Mouse (Mus musculus) macrophage (primary cell): ENCODE data around the gene Shisa3. TPM values are rescaled to one million over a fixed set of nuclear protein-coding genes. Genes with fewer than 3 reads are reported as not detected.

Experiments used
- H3K27ac ChIP-seq: fragments of 350-480 bp; formaldehyde crosslinking; 2 replicates; pipeline ENCODE4 v1.9.0; 2021
- H3K36me3 ChIP-seq: fragments of 350-480 bp; formaldehyde crosslinking; 2 replicates; pipeline ENCODE4 v1.9.0; 2021; ENCODE audit errors: inconsistent target
- H3K4me3 ChIP-seq: fragments of 350-480 bp; formaldehyde crosslinking; 2 replicates; pipeline ENCODE4 v1.9.0; 2021; ENCODE audit errors: inconsistent target
- H3K79me2 ChIP-seq: fragments of 350-480 bp; formaldehyde crosslinking; 2 replicates; pipeline ENCODE4 v1.9.0; 2021; ENCODE audit errors: inconsistent target
- WGBS: methylation state at CpG from one replicate; pipeline ENCODE4 v1.1.7; 2026; ENCODE audit warnings: inconsistent platforms; ENCODE audit not compliant: missing documents; 5-methylcytosine and 5-hydroxymethylcytosine counted together
- polyA plus RNA-seq: library from polyadenylated mRNA; stranded (reverse); fragments of 250-400 nt; gene quantifications from 3 replicates; pipeline ENCODE4 v1.2.4, GENCODE M21; 2018; ENCODE audit warnings: inconsistent platforms

Shisa3 gene
- polyA plus RNA-seq, 1 experiment from 2014 or later, result not detected

DNA sequence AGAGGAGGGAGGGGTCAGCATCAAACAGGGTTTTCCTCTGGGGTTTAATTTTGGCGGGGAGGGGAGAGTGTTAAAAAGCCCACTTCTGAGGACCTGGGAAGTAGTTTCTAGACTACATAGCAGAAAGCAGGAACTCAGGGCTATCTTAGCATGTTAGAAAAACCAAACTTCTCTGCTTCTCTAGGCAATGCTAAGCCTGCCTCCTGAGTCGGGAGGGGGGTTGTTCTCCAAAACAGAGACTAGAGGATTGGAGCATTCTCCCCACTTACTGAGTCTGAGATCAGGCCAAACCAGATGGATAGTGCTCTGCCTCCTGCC is 1.8 kb downstream of the Shisa3 start:
- Histone ChIP-seq H3K27ac (no peak overlapping the region), H3K36me3 (no peaks in the 10 kb centered on the region), H3K79me2 (no peaks in the 10 kb centered on the region), H3K4me3 (no peak overlapping the region)
- 47% methylated on average over 2 of the region's 2 CpGs for WGBS

DNA sequence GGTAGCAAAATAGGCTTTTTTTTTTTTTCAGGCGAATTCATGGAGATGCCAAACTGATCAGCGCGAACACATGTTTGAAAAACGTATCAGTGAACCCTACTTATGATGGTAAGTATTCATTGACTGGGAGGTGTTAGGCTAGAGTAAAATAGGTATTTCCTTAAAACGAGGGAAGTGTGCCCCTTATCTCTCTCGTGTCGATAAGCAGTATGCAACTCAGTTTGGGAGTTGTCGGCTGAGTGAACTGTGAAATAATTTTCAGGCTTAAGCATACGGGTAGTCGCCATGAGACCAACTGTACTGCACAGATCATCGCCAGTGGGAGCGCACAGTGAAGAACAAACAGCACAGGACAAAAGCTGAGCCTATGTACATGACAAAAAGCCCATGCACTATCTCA is 13.5 kb downstream of the Shisa3 start:
- Histone ChIP-seq H3K27ac (no peak overlapping the region), H3K79me2 (no peaks in the 10 kb centered on the region), H3K4me3 (no peak overlapping the region), H3K36me3 (peaks cover 51% of the 10 kb centered on the region)
- 93% methylated on average over 12 of the region's 12 CpGs for WGBS

DNA sequence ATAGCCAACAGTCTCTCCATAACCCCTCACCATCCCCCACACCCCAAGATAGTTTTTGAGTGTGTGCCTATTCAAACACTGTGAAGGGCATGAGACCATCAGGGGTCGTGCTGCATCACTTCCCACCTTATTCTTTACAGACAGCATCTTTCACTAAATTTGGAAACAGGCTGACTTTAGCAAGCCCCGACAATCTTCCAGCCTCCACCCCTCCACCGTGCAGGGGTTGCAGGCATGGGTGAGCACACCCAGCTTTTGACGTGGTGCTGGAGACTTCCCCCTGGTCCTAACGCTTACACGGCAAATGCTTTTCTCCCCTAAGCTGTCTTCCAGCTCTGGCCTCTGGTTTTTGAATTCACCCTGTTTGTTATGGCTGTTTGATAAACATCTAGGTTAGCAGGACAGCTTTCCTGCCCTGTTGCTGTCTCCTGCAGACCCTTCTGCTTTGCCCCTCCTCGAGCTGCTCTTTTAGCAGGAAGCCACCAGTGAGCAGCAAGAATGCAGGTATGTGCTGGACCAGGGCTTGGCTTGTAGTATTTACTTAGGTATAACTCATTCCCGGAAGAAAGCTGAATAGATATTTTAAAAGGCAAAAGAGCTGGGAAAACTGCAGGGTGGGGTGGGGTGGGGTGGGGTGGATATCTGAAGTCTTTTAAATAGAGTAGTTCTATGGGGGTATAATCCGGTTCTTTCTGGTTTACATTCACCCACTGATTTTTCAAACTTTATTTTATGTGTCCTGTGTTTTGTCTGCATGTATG is 20.7 kb downstream of the Shisa3 start:
- Histone ChIP-seq H3K79me2 (no peaks in the 10 kb centered on the region), H3K36me3 (peaks cover 41% of the 10 kb centered on the region), H3K4me3 (no peak overlapping the region), H3K27ac (no peak overlapping the region)
- 96% methylated on average over 9 of the region's 9 CpGs for WGBS

DNA sequence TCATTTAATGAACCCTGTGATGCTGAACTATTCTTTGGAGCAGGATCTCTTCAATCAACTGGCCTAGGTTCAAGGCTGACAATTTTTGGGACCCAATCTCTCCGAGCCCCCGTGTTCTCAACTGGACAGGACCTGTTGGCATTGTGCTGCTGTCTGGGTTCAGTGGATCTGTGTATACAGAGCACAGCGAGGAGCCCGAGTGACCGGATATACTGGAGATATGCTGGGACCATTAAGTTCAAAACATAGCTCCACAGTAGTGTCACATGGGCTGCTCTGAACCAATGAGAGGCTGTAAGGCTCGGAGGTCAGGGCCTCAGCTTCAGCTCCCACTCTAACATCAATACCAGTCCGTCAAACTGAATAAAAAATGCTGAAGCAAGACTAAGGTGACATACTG is 21.8 kb downstream of the Shisa3 start:
- Histone ChIP-seq H3K27ac (no peak overlapping the region), H3K79me2 (no peaks in the 10 kb centered on the region), H3K4me3 (no peak overlapping the region), H3K36me3 (peaks cover 30% of the 10 kb centered on the region)
- WGBS, result 92% methylated on average over 7 of the region's 7 CpGs

GRCm38 (mm10) chr5:67629861-67630260 is 22.2 kb downstream of the Shisa3 start:
- Histone ChIP-seq H3K79me2 (no peaks in the 10 kb centered on the region), H3K4me3 (no peak overlapping the region), H3K36me3 (peaks cover 26% of the 10 kb centered on the region; the same call in 1 of the 2 replicates), H3K27ac (no peak overlapping the region)
- WGBS, result 97% methylated on average over 6 of the region's 6 CpGs

DNA sequence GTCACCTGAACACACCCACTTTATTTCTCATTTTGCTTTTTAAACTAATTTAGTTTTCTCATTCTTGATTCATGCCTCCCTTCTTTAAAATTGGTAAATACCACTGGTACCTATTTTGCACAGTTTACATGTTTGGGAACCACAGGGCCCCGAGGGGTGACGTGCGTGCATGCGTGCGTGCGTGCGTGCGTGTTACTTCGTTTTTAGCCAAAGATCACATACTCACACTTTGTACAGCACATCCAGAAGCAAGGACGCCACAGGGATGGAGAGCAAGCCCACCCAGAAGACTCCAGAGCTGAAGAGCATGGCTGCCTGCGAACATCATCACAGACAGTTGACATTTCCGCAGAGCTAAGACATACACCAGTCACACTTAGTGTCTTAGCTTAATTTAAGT is 23.6 kb downstream of the Shisa3 start:
- Histone ChIP-seq H3K27ac (no peak overlapping the region), H3K79me2 (no peaks in the 10 kb centered on the region), H3K4me3 (no peak overlapping the region), H3K36me3 (peaks cover 25% of the 10 kb centered on the region; the same call in 1 of the 2 replicates)
- WGBS, result over 99% methylated on average over 12 of the region's 12 CpGs

DNA sequence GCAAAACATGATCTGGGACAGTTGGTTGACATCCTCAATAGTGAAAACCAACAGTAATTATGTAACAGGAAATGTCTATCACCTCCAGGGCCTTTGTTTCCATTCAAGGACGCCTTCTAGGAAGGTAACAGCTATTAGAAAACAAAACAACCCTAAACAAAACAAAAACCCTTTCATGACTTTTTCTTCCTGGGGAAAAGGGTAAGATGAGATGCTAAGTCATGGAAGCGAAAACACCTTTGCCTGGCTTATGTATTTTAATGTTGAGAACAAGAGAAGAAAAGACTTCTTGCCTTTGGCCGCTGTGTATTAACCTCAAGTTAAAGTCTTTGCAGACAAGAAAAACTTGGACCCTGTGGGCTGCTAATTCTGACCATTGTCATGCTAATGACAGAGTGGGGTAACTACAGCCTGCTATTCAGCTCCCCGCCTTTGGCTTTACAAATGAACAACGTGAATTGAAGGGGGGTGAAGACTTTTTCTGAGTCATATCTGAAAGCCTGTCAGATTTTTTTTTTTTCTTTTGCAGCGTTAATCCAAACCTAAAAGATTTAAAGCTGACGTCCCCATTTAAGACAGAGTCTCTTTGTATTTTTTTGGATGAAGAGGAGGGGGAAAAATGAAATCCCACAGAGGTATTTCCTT is 25.6 kb downstream of the Shisa3 start:
- Histone ChIP-seq H3K36me3 (peaks cover 27% of the 10 kb centered on the region; the same call in 1 of the 2 replicates), H3K27ac (no peak overlapping the region), H3K4me3 (no peak overlapping the region), H3K79me2 (no peaks in the 10 kb centered on the region)
- 74% methylated on average over 7 of the region's 7 CpGs for WGBS

DNA sequence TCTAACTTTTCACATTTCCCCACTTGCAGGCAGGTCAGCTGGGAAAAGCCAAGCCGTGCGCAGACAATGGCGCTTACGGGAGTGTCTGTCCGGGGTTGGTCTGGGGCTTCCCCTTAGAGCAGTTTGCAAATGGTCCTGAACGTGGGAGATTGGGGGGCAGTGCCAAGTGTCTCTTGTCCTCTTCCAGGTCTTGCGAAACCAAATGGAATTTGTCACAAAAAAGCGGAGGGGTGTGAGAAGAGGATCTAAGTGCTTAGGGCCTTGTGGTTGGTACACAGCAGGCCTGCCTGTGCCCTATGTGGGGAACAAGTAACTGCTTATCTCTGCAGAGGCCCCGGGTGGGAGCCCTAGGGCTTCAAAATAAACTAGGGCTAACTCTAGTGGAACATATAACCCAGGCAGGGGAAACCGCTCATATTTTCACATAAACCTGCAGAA is 26.2 kb downstream of the Shisa3 start:
- H3K27ac ChIP-seq, result no peak overlapping the region
- WGBS, result 63% methylated on average over 10 of the region's 10 CpGs
- H3K79me2 ChIP-seq, result no peaks in the 10 kb centered on the region
- peaks cover 27% of the 10 kb centered on the region; the same call in 1 of the 2 replicates for H3K36me3 ChIP-seq
- no peak overlapping the region for H3K4me3 ChIP-seq

- Histone ChIP-seq H3K36me3 (peaks cover 26% of the 10 kb centered on the region; the same call in 1 of the 2 replicates), H3K79me2 (no peaks in the 10 kb centered on the region), H3K27ac (no peak overlapping the region), H3K4me3 (no peak overlapping the region)
- WGBS, result 90% methylated on average over 3 of the region's 3 CpGs
Measured at GRCm38 (mm10) chr5:67634339-67634738, 26.7 kb downstream of the Shisa3 start.

GRCm38 (mm10) chr5:67640596-67641312 is 33.1 kb downstream of the Shisa3 start:
- H3K36me3 ChIP-seq, result peaks cover 48% of the 10 kb centered on the region; the same call in 1 of the 2 replicates

GRCm38 (mm10) chr5:67641406-67642120 is 33.9 kb downstream of the Shisa3 start:
- H3K36me3 ChIP-seq, result peaks cover 47% of the 10 kb centered on the region; the same call in 1 of the 2 replicates
- no peak overlapping the region for H3K4me3 ChIP-seq
- no peaks in the 10 kb centered on the region for H3K79me2 ChIP-seq
- WGBS, result 92% methylated on average over 8 of the region's 8 CpGs
- H3K27ac ChIP-seq, result no peak overlapping the region

More at GRCm38 (mm10) chr5:67640596-67641312, 33.1 kb downstream of the Shisa3 start:
- H3K4me3 ChIP-seq, result no peak overlapping the region
- no peak overlapping the region for H3K27ac ChIP-seq
- WGBS, result 89% methylated on average over 8 of the region's 8 CpGs
- H3K79me2 ChIP-seq, result no peaks in the 10 kb centered on the region

DNA sequence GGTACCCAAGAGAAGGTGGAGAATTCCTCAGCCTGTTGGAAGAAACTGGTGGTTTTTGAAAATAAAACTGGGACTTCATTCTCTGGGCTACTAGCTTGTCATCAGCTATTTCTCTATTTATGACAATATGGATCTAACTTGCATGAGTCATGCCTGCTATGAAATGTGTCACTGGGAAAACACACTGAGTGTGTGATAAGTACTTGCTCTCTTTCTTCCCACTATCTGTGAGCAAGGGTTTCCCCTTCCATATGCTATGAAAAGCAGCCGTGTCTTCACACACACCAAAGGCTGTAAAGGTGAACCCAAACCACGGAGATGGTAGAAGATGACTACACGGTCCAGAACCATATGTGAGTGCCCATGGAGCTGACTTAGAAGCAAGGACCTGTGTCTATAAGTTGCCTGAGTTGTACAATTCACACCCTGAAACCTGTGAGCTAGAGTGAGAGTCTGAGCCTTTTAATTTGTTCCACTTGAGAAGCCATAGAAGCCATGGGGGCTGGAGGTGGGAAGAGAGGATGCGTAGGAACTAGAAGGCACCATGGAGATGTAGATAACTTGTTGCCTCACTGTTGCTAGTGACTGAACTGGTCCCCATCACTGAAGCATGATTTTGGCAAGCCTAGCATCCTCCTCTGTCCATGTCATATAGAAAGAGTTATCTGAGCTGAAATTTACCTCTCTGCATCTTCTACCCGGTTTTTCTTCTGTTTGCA is 36.0 kb downstream of the Shisa3 start:
- no peaks in the 10 kb centered on the region for H3K79me2 ChIP-seq
- 96% methylated on average over 5 of the region's 5 CpGs for WGBS
- H3K27ac ChIP-seq, result no peak overlapping the region
- H3K4me3 ChIP-seq, result no peak overlapping the region
- H3K36me3 ChIP-seq, result peaks cover 56% of the 10 kb centered on the region; the same call in 1 of the 2 replicates

DNA sequence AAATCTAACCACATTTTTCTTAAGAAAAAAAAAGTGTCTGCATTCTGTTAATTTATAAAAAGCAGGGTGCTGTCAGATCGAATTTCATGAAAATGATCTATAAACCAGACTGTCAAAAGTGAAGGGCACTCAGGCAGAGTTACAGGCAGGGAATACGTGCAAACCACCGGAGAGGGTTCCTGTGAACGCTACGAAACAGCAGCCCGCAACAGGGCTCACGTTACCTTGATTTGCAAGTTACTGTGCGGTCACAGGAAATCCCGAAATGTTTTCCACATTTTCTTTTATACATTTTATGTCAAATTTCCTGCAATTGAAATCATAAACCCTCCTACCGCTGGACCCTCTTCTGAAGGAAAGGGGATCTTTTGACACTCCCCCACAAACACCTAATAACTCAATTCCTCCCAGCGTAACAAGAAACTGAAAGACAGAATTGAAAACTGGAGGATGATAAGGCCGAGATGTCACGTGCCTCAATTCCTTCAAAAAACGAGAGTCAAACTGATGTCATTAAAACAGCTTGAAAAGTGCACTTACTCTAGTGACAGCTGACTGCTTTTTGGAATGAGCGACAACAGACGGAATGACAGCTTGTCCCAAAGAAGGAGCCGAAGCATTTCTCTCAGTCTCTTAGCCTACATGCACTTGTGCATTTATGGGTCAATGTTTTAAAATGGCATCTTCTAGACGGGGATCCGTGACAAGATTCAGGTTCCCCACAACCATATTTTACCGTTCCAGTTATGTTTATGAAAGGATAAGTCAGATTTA is 39.3 kb downstream of the Shisa3 start:
- H3K4me3 ChIP-seq, result no peak overlapping the region
- peaks cover 66% of the 10 kb centered on the region; the same call in 1 of the 2 replicates for H3K36me3 ChIP-seq
- no peak overlapping the region for H3K27ac ChIP-seq
- WGBS, result 96% methylated on average over 20 of the region's 20 CpGs
- H3K79me2 ChIP-seq, result no peaks in the 10 kb centered on the region
